Mouse (Mus musculus) G1E (cell line): ENCODE data around the gene Pik3r1.

ENCODE experiments used
- CTCF ChIP-seq: IDR thresholded peaks from 2 replicates; pipeline ENCODE4 v1.5.1; 2012; ENCODE audit warnings: low read depth, low read length, inconsistent platforms, mixed read lengths
- GATA2 ChIP-seq: IDR thresholded peaks from 2 replicates; pipeline ENCODE4 v1.6.1; 2012; ENCODE audit warnings: low read depth, low read length, inconsistent platforms, borderline replicate concordance
- POLR2AphosphoS5 ChIP-seq: IDR thresholded peaks from 2 replicates; pipeline ENCODE4 v1.6.1; 2012; ENCODE audit warnings: low read depth, low read length, inconsistent platforms; ENCODE audit not compliant: insufficient replicate concordance

DNA sequence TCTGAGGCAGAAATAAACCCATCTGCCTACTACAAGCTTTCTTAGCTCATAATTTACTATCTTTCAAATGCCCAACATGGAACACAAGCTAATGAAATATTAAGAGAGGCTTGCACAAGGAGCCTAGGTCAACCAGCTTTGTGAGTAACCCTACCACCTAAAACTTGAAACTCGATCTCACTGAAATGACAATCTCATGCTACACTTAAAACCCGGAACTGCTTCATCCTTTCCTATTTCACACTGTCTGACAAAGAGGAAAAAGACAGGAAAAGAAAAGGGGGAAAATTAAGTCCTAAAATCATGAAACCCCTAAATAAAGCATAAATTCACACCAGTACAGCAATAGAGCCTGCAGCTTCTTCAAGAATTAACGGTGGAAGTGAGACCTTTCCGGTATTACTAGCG lies 1.4 kb downstream of the Pik3r1 start:
- no peak for TF ChIP-seq CTCF
- TF ChIP-seq GATA2, result no peak
- TF ChIP-seq POLR2AphosphoS5, result no peak
